Mouse (Mus musculus): ENCODE data around the gene Osbpl2.

DNA sequence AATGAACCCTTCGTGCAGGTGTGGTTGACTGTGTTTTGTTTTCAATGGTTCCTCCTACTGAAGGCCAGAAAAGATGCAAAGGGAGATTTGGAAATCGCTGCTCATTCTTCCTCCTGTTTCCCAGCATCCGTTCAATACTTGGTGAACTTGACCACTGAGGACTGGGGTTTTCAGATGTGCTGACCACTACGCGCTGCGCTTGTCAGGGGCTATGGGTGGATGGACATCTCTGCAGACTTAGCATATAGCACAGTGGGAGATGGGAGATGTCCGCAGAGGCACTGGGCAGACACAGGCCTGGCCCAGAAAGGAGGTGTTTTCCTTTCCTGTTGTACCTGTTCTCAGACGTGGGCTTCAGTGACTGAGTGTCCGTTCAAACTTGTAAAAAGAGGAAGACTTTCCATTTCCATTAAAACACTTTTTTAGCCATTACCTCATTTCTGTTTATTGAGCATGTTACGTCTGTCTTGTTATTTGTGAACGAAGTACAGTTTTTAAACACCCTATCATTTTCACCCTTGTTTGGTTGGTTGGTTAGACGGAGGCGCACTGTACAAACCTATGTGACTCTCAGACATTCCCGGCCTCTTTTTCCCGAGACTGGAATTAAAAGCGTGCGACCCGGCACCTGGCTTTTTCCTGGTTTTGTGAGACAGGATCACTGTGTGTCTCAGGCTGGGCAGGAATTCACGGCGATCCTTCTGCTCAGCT, 49.2 kb upstream of the Osbpl2 start:
- TF ChIP-seq CTCF (IDR thresholded peaks at IDR 0.05; ENCODE audit: control insufficient read depth, insufficient read depth, low read length) (no peak), POLR2A (IDR thresholded peaks at IDR 0.05; ENCODE audit: borderline replicate concordance, control insufficient read depth, low read depth, low read length) (no peak)

All from bone marrow, adult 2 months (tissue).